Mouse (Mus musculus) ES-Bruce4 (cell line): Measurements from ENCODE around the gene Rbm6.

Source experiments
- CTCF ChIP-seq: IDR thresholded peaks from one replicate; pipeline ENCODE4 v1.8.1; 2011; ENCODE audit warnings: low read depth, low read length
- EP300 ChIP-seq: IDR thresholded peaks from 2 replicates; pipeline ENCODE4 v1.6.1; 2011; ENCODE audit warnings: low read depth, low read length; ENCODE audit not compliant: insufficient read depth
- POLR2A ChIP-seq: IDR thresholded peaks from one replicate; pipeline ENCODE4 v1.8.1; 2011; ENCODE audit warnings: low read length; ENCODE audit not compliant: insufficient read depth

DNA sequence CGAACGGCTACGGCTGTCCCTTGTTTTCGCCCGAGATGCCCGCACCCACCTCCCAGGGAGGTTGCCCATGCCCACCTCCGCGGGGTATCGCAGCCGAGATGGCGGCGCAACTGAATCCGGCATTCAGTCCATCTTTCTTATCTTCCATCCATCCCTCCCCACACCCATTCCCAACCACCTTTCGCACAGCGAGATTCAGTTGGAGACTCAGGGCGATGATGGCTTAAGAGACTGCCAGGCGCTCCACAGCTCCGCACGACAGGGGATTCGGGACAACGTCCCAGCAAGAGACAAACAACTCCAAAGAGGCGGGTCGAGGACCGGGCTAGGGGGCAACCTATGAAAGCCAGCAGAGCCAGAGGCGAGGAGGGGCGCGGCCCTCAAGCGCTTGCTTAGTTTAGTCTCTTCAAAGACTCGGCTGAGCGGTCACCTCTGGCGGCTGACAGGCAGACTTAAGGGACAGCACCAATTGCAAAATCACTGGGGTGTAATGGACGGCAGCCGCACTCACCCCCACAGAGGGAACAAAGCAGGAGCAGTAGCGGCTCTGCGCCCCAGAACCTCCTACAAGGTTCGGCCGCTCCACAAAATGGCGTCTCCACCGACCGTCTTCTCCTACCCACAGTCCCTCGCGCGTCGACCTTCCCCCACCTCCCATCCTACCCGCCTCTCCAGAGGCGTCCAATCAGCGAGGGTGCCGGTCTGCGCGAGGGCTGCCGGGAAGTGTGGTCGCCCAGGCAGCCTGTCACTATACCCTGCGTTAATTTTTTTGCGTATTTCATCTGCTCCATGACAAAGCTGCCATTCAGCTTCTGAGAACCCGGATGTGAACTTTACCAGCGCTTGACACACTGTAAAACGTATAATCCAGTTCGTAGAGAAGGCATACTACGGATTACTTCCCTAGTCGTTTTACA lies 102.4 kb downstream of the Rbm6 start, which contains the start of gene Rbm5:
- TF ChIP-seq CTCF (no peak), POLR2A (peak; percentile 91), EP300 (0 out of 2 replicates have a peak, but pooled peaks have one; percentile 24)
